Mouse (Mus musculus) erythroblast, embryonic 14.5 days (primary cell): ENCODE results near the gene Heg1. TPM values are rescaled to one million over a fixed set of nuclear protein-coding genes. Genes with fewer than 3 reads are reported as not detected.

Experiments used
- H3K27me3 ChIP-seq: 2 replicates; pipeline ENCODE4 v1.6.1; 2012; ENCODE audit warnings: inconsistent platforms; ENCODE audit not compliant: control insufficient read depth
- H3K36me3 ChIP-seq: 2 replicates; pipeline ENCODE4 v1.6.1; 2012; ENCODE audit warnings: mild to moderate bottlenecking, inconsistent platforms; ENCODE audit not compliant: control insufficient read depth
- H3K4me1 ChIP-seq: 2 replicates; pipeline ENCODE4 v1.6.1; 2012; ENCODE audit warnings: inconsistent platforms; ENCODE audit not compliant: control insufficient read depth
- H3K4me3 ChIP-seq: replicated peaks from 2 replicates; pipeline ENCODE3; 2012; ENCODE audit warnings: moderate library complexity, mild to moderate bottlenecking, inconsistent platforms
- H3K9me3 ChIP-seq: 2 replicates; pipeline ENCODE4 v1.6.1; 2012; ENCODE audit warnings: low read length, inconsistent platforms, mixed read lengths; ENCODE audit not compliant: control insufficient read depth
- GATA1 ChIP-seq: IDR thresholded peaks from 2 replicates; pipeline ENCODE4 v1.6.1; 2012; ENCODE audit warnings: low read length, inconsistent platforms, mixed read lengths
- TAL1 ChIP-seq: IDR thresholded peaks from 3 replicates; pipeline ENCODE4 v1.6.1; 2012; ENCODE audit warnings: low read length, inconsistent platforms, mixed read lengths
- polyA plus RNA-seq: library from polyadenylated mRNA; stranded (reverse); fragments of >175 nt; gene quantifications from 2 replicates; pipeline ENCODE4 v1.2.3, GENCODE M21; 2012

Heg1 gene
- polyA plus RNA-seq, 1 experiment, result 0.04 TPM

DNA sequence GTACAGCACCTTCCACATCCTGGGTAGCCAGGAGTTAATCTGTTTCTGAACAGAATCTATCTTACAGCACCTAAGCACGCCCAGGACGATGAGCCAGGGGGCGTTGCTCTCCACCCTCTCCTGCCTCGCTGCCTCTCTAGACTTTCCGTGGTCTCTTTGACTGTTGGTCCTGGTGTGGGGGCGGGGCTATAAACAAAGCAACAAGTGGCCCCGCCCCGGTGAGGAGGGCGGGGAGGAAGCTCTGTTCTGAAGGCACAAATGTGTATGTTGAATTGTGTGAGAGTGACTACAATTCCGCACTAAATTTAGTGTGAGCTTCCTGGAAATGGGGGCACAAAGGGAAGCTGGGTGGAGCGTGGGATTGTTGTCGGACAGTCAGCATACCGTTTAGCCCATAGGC, 30.1 kb downstream of the Heg1 start:
- no peaks in the 10 kb centered on the region for H3K9me3 ChIP-seq
- H3K27me3 ChIP-seq, result no peaks in the 10 kb centered on the region
- peaks cover 11% of the 10 kb centered on the region; the same call in 1 of the 2 replicates for H3K36me3 ChIP-seq
- TF ChIP-seq TAL1, result no peak
- TF ChIP-seq GATA1, result no peak
- peak overlapping the region; percentile 42 for H3K4me3 ChIP-seq
- H3K4me1 ChIP-seq, result peaks cover 12% of the 10 kb centered on the region

- Histone ChIP-seq H3K36me3 (peaks cover 29% of the 10 kb centered on the region), H3K4me1 (peaks cover 20% of the 10 kb centered on the region)
These were observed 39.1 kb downstream of the Heg1 start for GRCm38 (mm10) chr16:33723241-33723640.

DNA sequence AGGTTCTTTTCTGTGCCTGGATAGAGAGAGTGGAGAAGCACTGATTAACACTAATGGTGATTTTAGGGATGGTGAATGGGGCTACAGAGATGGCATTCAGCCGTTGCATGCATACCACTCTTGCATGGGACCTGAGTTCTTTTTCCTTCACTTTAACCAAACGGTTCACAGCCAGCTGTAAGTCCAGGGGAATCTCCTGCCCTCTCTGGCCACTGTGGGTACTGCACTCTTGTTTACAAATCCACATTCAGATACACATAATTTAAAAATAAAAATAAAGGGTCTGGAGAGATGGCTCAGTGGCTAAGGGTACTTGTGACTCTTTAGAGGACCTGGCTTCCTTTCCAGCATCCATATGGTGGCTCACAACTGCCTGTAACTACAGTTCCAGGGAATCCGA, 39.8 kb downstream of the Heg1 start:
- Histone ChIP-seq H3K9me3 (peaks cover 4% of the 10 kb centered on the region), H3K4me1 (peaks cover 20% of the 10 kb centered on the region), H3K36me3 (peaks cover 30% of the 10 kb centered on the region), H3K27me3 (no peaks in the 10 kb centered on the region), H3K4me3 (no peak overlapping the region)
- no peak for TF ChIP-seq GATA1
- TF ChIP-seq TAL1, result no peak

More at GRCm38 (mm10) chr16:33723241-33723640, 39.1 kb downstream of the Heg1 start:
- Histone ChIP-seq H3K4me3 (no peak overlapping the region), H3K27me3 (no peaks in the 10 kb centered on the region), H3K9me3 (peaks cover 4% of the 10 kb centered on the region)
- TF ChIP-seq TAL1 (no peak), GATA1 (no peak)

GRCm38 (mm10) chr16:33726261-33726660, 42.1 kb downstream of the Heg1 start:
- no peak overlapping the region for H3K4me3 ChIP-seq
- H3K36me3 ChIP-seq, result peaks cover 30% of the 10 kb centered on the region
- TF ChIP-seq GATA1 (no peak), TAL1 (no peak)
- H3K4me1 ChIP-seq, result peaks cover 24% of the 10 kb centered on the region
- H3K9me3 ChIP-seq, result peaks cover 4% of the 10 kb centered on the region
- no peaks in the 10 kb centered on the region for H3K27me3 ChIP-seq

- Histone ChIP-seq H3K36me3 (peaks cover 32% of the 10 kb centered on the region), H3K4me3 (no peak overlapping the region), H3K9me3 (peaks cover 4% of the 10 kb centered on the region), H3K4me1 (peaks cover 27% of the 10 kb centered on the region), H3K27me3 (no peaks in the 10 kb centered on the region)
- no peak for TF ChIP-seq TAL1
- TF ChIP-seq GATA1, result no peak
These were observed 42.7 kb downstream of the Heg1 start for GRCm38 (mm10) chr16:33726892-33727291.

- TF ChIP-seq TAL1, result no peak
- no peak for TF ChIP-seq GATA1
- Histone ChIP-seq H3K4me3 (no peak overlapping the region), H3K36me3 (peaks cover 31% of the 10 kb centered on the region), H3K27me3 (no peaks in the 10 kb centered on the region), H3K4me1 (peaks cover 38% of the 10 kb centered on the region), H3K9me3 (peaks cover 4% of the 10 kb centered on the region)
These were observed 44.3 kb downstream of the Heg1 start for GRCm38 (mm10) chr16:33728427-33728826.

- Histone ChIP-seq H3K27me3 (no peaks in the 10 kb centered on the region), H3K4me1 (peaks cover 37% of the 10 kb centered on the region), H3K9me3 (no peaks in the 10 kb centered on the region), H3K36me3 (peaks cover 26% of the 10 kb centered on the region), H3K4me3 (no peak overlapping the region)
- TF ChIP-seq GATA1, result no peak
- TF ChIP-seq TAL1, result no peak
These were observed 47.1 kb downstream of the Heg1 start for GRCm38 (mm10) chr16:33731291-33731690.

- H3K4me3 ChIP-seq, result no peak overlapping the region
- peaks cover 27% of the 10 kb centered on the region for H3K4me1 ChIP-seq
- no peaks in the 10 kb centered on the region for H3K9me3 ChIP-seq
- TF ChIP-seq GATA1 (no peak), TAL1 (no peak)
- peaks cover 16% of the 10 kb centered on the region for H3K36me3 ChIP-seq
- H3K27me3 ChIP-seq, result no peaks in the 10 kb centered on the region
These were observed 48.1 kb downstream of the Heg1 start for GRCm38 (mm10) chr16:33732237-33732749.

DNA sequence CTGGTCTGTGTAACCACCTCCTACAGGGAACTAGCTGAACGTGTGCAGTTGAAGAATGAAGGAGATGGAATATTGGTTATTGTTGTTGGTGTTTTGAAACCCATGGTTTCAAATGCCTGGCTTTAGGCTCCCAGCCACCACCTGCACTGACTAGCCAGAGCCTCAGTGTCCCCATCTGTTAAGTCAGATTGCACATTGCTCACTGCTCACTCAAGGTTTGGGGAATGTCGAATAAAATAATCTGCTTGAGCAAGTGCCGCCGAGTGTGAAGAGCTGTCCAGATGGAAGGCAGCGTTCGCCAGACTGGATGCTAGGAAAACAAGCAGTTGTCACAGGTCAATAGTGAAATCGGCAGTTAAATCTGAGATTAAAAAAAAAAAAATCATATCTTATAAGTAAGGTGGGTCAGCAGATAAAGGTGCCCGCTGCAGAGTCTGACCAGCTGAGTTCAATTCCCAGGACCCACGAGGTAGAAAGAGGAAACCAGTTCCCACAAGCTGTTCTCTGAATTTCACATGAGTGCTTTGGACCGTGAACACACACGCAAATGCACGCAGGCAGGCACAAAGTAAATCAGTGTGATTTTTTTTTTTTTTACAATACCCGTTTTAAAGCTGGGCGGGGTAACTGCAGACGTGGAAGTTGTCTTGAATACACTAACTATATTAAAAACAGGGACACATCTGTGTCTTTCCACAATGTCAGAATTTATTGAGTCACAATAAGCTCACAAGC, 48.8 kb downstream of the Heg1 start:
- peaks cover 13% of the 10 kb centered on the region for H3K36me3 ChIP-seq
- peaks cover 25% of the 10 kb centered on the region for H3K4me1 ChIP-seq
- H3K27me3 ChIP-seq, result no peaks in the 10 kb centered on the region
- H3K9me3 ChIP-seq, result no peaks in the 10 kb centered on the region
- TF ChIP-seq TAL1 (no peak), GATA1 (no peak)
- H3K4me3 ChIP-seq, result no peak overlapping the region
